Mouse (Mus musculus) spleen, postnatal 10 days (tissue): ENCODE data around the gene Ptprc.
A peak's percentile ranks its signal among the peaks of the same experiment; 100 is the strongest.

Source experiments
- DNase-seq, 2 experiments: peaks; one replicate each; pipeline ENCODE4 v3.0.0; 2021 to 2022; ENCODE audit warnings: low spot score in 2 of 2

The Ptprc gene

DNA sequence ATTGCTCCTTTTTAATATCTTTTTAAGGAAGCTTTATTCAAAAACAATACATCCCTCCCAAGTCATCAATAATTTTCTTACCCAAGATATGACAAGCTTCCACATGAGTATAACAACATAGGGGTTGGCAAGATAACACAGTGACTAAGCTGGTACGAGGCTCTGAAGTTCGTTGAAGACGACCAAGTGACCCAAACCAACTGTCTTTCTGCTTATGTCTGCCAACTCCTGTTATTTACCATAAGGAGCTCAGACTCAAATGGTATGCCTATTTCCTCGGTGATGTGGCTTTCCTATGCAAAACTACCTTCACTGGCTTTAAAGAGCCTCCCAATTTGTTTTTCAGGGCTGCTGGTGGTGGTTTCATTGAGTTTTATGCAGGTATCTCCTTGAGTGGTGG is at the start of gene Ptprc:
Gene Ptprc (minus strand): TSS at position 215 of the 400 bp plus-strand sequence.
- DNase-seq = no peak

DNA sequence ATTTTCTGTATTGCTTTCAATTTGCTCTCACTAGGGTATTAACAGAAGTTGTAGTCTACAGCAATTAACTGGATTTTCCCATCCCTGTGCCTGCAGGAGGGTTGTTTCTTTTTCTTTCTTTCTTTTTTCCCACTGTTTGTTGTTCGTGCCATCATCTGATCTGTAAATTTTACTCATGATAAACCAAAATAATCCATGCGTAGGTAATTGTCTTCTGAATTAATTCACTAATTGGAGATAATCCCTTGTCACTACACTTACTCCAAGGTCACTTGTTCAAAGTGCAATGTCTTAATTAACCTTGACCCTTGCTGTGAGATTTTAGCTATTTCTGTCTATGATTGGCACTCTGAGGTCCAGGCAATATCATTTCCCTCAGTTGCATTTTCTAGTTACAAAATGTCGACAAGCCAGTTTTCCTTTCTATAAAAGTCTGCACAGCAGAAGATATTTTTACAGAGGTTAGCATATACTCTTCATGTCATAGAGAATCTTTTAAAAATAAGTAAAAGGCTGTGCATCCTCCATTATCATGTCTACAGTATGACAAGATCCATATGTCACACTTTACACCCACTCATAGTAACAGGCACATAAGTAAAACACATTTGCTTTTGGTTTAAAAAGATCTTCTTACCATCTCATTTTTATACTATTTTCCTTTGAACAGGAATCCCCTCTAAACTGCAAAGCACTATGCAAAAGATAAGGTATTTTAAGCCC is 39.4 kb upstream of the Ptprc start:
- no peak for DNase-seq

DNA sequence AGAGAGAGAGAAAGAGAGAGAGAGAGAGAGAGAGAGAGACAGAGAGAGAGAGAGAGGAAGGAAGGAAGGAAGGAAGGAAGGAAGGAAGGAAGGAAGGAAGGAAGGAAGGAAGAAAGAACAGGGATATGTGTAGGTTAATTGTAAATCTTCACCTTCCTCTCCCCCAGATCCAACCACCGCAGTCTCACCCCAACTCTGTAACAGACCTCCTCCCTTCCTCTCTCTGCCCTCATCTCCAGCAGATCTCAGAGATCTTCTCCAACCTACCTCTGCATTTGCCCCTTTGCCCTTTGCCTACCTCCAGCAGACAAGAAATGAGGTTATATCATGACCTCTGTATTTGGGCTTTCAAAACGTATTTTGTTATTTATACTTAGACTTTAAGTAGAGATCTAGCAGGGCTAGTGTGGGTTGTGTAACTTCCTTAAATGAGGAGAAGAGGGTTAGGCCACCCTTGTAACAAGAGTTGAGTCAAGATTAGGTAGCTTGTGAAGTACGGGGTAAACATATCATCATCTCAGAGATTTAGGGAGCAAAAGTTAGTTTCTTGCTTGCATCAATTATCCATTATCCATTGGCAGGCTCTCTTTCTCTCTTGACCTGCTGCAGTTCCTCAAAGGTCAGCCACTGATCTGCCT is 35.0 kb upstream of the Ptprc start:
- no peak for DNase-seq

DNA sequence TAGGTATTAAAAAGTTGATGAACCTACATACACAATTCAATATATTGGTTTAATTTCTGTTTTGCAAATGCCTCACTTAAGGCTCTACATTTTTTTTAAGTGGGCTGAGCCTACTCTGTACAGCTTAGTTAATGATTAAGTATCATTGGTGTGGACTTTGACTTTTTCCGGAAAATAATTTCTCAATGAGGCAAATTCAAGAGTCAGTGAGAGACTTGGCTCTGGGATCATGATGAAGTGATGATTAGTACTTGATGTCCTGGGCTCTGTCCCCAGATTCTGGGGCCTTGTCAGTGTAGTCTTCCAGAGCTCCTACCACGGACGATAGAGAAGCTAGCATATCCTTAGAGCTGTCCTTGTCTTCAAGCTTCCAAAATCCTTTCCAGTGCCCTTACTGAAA is 34.2 kb upstream of the Ptprc start:
- no peak for DNase-seq

DNA sequence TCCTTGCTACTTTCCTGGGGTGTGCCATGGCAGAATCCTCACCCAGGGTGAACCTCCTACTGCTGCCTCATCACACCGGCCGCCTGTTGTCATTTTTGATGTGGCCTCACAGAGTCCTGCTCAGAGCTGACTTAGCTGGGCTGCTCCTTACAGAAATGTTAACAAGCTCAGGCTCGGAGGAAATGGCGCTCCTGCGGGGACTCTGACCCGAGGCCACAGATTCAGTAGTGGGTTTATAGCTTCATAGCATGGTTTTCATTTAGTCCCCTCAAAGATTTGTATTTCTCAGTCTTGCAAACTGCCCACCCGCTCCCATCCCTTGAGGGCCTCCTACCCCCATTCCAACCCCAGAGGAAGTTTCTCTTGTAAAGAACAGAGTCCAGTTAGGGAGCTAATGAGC is 30.5 kb upstream of the Ptprc start:
- DNase-seq = no peak

DNA sequence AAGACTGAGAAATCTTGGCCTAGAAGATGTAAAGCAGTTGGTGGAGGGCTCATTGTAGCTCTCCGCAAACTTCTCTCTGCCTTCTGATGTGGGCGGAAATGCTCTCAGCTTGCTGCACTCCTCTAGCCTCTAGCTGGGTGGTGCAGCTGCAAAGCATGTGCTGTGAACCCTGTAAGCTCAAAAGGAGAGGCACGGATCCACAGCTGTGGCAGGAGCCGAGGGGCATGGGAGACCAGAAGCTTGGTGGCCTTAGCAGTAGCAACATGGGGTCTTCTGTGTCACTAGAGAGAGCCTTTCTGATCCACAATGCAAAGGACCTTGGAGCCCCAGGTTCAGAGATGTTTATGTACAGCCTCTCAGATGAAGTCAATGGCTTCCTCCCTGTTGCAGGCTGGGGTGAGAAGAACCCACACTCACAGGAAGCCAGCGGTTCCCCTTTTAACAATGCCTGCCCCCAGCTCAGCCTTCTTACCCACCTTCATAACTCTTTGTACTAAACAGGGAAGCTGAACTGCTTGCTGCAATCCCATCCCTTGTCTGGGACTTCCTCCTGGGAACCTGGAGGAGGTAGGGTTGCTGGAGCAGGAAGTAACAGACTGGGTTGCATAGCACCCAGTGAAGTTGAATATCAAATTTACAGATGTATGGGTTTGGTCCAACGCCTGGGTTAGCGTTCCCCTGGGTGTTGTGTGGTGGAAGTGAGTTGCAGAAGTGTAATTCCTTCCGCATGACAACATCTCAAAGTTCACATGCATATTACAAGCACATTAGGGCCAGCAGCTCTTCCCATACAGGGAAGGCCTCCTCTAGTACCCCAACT is 16.4 kb upstream of the Ptprc start:
- DNase-seq = peak; percentile 55 to 71

DNA sequence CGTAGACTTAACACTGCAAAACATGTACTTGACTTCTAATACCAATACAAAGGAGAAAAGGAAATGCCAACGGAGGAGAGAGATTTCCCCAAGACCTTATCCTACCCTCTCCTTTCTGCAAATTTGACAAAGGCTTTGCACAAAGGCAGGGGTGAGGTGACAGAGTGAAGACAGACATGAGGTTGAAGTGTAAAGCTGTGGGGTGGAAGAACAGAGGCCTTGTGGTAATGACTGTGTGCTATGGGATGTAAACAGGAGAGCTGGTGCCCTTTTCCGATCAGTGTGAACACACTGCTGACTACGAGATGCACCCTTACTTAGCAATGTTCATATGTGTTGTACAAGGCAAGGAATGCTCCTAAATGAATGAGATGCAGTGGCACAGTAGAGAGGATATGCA is 12.6 kb upstream of the Ptprc start:
- no peak for DNase-seq

DNA sequence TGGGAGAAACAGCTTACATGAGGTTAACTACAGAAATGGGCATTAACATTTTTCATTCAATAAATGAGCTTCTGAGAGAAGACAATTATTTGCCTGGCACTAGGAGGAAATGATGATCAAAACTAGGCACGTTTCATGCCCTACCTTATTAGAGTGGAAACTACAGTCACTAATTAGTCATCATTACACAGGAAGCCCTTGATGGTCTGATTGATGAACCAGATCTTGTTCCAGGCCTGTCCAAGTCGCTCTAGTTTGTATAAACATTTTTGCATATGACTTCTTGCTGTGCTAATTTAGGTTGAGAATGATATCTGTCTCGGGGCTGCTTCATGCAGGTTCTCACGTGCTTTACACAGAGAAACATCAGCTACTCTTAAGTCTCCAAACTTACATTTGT is 10.4 kb upstream of the Ptprc start:
- DNase-seq = no peak

DNA sequence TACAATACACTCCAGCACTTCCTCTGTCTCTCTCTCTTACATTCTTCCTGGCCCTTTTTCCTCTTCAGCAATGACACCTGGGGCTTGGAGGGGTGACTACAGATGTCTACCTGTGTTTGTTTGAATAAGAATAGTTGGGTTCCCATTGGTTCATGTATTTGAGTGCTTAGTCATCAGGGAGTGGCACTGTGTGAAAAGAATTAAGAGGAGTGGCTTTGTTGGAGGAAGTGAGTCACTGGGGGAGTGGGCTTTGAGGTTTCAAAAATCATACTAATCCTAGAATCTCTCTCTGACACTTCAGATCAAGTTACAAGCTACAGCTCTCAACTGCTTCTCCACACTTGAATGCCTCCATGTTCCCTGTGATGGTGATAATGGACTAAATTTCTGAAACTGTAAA is 4.6 kb upstream of the Ptprc start:
- no peak for DNase-seq

DNA sequence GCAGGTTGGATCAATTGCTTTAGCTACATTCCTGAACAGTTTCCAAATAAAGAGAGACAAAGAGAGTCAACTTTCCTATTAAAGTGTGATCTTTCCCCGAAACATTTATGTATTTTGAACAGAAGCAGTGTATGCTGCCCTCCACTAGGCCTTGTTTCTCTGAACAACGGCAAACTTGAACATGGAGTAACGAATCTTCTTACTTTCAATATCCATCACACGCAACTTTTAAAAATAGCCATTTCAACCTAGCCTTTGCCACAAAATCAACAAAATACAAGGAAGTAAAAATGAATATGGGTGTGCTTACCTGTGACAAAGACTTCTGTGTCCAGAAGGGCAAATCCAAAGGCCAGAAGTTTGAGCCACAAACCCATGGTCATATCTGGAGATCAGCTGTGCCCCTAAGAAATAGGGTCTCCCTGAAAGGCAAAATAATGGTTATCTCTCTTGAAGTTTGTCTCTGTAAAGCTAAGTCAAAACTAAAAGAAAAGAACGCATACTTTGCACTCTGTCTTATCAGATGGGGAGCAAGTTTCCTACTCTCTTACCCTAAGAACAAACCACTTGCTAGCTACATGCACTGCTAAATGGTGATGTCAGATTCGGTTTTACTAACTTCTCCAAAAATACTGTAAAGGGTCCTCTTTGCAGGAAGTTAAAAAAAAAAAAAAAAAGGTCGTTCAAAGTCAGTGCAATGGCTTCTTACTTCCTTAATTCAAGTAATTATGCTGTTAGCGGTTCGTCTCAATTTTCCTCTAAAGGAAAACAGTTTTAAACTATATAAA is 609 bp downstream of the Ptprc start:
- DNase-seq = no peak

DNA sequence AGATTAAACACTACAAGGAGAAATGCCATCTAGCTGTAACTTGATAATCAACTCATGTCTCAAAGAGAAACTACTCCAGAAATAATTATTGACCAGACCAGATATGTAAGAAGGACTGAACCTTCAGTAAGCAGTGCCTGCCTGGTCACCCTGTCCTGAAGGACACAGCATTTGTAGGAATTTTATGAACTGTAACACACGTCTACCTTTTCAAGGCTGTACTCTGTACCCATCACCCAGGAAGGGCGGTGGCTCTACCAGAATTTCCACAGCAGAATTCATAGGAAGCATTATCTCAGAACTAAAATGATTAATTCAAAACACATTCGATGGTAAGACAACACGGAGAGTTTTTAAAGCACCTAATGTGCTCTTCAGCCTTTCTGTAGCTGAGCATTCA is 1.4 kb downstream of the Ptprc start:
- no peak for DNase-seq

DNA sequence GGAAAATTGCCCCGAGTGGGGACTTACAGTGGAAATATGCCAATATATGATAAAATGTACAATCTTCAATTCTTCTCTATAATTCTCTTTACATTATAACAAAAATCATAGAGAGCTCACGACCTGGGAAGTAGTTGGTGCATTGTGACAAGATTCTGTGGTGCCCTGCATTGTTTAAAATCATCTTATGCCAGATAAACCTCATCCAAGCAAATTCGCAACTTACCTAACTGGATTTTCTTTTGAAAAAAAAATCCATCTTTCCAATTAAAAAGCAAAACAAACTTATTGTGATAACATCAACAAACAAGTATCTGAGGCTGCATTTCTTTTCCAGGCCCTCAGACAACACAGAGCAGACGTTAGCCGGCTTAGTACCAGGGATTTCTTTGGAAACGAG is 1.8 kb downstream of the Ptprc start:
- DNase-seq = no peak

DNA sequence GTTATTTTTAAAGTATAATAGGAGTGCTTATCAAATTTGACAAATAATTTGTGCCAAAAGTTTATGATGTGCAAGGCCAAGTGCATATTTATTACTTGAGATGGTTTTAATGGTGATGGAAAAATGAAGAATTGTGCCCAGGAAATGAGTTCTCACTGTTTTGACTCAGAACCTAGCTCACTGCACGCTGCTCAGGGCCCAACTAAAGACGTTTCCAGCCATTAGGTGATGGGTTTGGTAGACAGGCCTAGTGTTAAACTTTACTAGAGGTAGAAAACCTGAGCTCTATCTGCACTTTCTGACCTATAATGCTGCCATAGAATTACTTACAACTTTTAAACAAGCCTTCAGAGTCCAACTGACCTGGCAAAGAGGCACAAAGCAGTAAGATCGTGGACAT is 3.0 kb downstream of the Ptprc start:
- no peak for DNase-seq

DNA sequence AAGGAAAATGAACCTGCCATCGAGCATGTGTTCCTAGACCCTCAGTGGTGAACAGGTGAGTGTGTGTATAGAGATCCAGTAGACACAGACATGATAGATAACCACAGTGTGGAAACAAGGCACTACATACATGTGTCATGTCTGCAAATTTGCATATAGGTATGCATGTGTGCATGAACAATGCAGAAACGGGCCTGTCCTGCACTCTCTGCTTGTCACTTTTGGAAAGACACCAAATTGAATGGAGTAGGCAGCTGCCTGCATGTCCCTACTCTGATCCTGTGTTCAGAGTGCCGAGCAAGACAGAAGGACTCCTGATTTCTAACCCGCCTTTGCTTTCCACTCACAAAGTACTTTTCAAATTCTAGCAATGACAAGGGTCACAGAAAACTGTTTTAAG is 3.4 kb downstream of the Ptprc start:
- DNase-seq = no peak

DNA sequence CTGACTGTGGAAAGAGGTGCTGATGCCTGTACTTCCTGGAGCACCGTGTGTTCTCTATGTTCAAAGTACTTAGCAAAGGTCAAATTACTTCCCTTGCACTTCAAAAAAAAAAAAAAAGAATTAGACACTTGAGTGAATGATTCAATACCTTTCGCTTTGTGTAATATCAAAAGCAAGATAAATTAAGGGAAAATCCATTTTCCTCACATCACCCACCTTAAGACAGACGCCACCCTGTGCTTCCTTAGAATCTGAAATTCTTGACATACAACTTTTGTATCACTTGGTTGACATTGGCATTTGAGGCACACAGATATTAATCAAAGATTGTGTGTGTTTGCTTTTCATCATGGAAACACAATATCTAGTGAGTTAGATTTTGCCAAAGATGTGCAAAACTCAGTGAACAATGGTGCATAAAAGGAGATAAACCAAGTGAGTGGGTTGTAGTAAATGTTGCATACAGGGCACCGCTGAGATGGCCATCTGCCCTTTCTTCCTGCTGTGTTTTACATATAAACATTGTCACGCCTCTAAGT is 9.2 kb downstream of the Ptprc start:
- DNase-seq = no peak

DNA sequence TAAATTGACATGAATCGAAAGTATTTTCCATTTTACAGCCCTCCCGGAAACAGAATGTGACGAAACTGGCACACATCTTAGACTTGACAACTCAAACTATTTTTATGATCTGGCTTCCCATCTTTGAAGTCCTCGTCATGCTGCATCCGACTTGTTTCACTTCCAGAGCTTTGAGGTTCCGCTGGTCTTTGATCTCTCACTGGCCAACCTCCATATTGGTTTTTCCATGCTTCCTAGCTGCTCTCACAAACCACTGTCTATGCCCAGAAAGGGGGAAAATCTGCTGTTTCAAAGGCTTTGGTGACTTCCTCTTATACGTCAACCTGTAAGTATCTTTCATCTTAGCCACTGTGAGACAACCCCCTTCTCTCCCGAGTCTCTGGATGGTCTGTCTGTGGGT is 12.9 kb downstream of the Ptprc start:
- DNase-seq = no peak

DNA sequence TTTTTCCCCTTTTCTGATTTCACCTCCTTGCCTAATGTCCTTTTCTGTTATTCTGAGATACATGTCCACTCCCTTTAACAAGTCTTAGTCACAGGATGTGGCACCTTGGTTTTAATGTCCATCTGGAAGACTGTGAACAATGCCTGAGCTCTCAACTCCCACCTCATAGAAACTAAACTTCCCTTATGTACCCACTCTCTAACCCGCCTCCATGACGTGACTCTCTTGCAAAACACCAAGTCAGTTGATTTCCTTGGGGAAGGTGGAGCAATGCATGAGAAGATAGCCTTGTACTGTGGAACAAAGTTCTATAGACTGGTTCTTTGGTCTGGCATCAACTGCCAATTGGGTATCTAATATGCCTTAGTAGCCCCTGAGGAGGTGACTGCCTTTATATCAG is 16.6 kb downstream of the Ptprc start:
- no peak for DNase-seq

DNA sequence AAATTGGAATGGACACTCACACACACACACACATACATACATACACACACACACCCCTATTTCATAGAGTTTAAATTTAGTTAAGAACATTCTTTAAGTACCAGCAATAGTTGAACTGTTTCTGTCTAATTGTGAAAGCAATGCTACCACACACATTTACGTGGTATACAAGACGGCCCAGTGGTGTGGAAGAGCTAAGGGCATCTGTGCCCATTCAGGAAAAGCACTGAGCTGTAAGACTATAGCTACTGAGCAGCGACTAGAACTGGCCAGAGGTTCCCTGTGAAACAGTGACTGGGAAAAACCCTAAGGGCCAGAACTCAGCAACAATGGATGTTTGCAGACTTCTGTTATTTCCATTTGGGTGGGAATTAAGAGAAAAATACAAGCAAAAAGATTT is 17.3 kb downstream of the Ptprc start:
- DNase-seq = no peak

DNA sequence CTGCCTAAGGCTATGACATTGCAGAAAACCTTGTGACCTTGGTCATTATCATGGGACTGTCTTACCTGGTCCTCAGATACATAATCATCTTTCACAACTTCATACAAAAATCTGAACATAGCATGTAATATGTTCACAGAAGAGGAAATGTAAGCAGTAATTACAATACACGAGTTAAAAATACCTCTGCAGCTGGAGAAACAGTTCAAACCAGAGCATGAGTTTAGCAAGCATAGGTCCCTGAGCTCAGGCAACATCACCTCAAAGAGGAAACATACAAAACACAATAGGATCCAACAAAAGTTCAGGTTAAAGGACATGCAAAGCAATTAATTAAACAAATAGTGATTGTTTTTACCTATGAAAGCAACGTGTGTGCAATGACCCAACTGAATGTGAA is 17.8 kb downstream of the Ptprc start:
- no peak for DNase-seq

DNA sequence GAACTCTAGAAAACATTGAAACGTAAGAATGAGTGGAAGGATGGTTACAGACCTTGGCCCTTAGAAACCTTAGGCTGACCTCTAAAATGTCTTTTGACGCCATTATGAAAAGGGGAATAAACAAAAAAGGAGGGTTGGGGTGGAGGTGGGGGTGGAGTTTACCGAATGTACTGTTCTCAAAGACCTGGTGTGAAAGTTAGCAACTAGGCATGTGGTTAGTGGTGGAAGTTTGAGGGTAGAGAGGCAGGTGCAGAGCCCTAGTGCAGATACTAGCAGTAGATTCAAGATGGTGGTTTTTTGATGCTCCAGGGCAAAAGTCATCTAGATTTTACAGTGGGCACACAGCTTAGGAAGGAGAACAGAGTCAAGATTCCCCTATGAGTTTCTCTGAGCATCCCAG is 18.5 kb downstream of the Ptprc start:
- DNase-seq = no peak

DNA sequence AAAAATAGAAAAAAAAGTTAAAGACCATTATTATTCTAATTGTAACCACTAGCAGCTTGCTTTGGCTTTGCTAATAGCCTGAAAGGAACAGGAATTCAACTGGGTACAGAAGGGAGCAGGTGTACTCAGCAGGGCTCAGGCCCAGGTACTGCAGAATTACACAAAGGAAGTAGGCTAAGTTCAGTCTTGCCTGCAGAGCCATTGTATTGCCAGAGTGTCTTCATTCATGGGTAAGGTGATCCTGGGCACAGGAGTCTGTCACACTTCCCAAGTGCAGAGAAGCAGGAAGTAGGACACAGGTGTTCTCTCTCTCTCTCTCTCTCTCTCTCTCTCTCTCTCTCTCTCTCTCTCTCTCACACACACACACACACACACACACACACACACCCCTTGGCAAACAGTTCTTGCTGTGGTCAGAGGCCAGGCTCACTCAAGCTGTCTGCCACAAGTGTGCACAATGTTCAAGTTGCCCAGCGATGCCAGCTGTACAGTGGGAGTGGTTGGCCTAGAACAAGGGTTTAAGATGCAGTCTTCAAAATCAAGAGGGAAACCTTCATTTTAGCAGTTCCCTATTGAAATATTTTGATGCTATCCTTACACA is 21.2 kb downstream of the Ptprc start:
- DNase-seq = no peak

DNA sequence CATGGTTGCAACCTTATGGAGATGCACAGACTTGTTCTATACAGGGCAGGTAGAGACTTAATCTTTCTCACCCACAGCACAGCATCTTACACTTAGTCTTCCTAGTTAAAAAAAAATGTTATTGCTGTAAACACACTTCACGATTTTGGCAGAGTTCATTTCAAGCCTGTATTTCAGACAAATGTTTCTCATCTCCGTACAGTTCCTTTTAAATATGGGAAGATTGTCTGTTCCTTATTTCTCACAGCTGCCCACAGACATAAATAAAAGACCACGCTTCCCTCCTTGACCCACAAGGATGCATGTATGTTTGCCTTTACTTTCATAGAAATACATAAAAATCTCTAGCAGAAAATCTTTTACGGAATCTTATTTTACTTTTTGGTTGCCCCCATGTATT is 22.4 kb downstream of the Ptprc start:
- DNase-seq = no peak
